Mouse (Mus musculus): ENCODE measurements around the gene Col6a1.

Col6a1 gene

DNA sequence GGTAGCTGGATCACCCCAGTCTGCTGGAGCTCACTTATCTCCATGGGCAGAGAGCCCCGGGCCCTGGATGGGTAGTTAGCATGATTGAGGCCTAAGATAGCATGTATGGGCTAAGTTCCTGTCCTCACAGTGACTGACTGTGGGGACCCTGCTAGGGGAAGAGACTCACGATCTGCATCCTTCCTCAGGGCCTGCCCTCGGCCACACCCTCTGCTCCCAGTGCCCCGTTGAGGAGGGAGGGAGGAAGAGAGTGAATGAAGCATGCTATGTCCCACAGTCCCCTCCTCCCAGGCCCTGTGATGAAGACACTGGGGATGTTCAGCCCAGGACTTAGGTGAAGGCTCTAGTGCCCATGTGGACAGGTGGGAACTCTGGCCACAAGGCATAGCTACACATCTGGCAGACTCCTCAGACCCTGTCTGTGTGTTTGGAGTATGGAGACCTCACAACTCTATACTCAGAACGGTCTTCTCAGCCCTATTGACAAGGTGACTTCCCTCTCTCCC, 1.7 kb downstream of the Col6a1 start:
- DNase-seq (ENCODE audit: low spot score), result peak; percentile 2

DNA sequence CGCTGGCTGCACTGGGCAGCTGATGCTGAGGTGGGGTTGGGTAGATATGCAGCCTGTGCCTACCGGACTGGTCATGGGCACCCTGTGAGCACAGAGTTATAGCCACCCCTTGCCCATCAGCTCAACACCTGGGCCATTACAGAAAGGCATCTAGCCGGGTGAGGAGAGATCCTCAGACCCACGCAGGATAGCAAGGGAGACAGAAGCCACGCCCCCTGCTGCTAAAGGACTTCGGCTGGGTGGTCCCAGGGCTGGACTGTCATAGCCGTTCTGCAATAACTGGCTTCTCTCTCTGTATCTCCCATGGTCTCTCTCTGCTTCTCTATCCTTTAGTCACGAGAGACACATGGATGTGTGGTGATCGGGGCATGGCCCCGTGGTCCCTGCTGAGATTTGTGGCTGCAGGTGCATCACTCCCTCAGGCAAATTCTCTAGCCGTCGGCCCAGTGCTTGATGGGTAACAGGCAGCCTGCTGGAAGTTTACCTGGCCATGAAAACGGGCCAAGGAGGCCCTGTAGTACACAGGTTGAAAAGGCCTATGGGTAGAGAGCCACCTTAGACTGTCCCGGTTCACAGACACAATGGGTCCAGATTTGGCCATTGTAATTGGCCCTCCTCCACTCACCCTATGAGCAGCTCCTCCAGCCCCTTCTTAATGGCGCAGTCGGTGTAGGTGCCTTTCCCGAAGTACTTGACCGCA, 3.1 kb downstream of the Col6a1 start:
- no peak for DNase-seq (ENCODE audit: low spot score)

DNA sequence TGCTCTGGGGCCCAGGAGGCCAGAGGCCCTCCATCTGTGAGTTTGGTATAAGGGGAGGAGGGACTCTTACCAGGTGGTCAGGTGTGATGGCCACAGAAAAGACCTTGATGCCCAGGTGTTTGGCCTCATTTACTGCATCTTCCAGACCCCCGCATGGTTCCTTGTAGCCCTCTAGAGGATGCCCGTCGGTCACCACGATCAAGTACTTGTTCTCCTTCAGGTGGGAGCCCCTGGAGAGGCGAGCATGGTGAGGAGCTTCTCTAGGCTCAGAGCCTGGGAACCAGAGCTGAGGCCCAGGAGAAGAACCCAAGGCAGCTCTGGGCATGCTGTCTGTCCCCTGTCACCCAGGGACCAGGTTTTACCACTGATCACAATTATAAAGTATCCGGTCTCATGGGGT, 4.2 kb downstream of the Col6a1 start:
- no peak for DNase-seq (ENCODE audit: low spot score)

DNA sequence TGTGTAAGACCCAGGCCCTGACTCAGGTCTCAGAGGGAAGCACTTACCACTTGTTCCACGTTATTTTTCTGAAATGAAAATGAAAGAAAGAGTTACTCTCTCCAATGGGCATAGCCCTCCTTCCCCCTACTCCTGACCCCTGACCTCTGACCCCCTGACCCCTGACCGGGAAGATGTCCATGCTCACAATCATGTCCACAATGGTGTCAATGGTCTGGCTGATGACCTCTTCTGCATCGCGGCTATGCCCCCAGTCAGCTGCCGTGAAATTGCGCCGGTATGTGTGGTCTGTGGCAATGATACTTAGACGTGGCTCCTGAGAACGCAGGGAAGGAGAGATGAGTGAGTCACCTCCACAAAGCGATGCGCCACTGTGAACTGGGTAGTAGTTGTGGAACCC, 4.8 kb downstream of the Col6a1 start:
- DNase-seq (ENCODE audit: low spot score), result no peak

DNA sequence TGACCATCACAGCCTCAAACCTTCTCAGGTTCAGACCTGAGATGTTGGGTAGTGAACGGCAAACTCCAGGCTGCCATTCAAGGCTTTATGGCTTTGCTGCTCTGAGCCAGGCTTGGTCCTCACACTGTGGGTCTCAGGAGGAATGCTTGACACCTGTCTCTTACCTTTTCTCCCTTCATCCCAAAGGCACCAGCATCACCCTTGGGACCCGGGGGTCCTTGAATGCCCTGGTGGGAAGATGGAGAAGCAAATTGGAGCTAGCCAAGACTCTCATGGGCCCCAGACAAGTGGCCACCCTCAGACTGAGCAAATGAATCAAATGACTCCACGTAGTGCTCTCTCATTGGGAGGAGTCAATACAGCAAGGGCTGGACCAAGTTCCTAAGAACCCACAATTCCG, 8.3 kb downstream of the Col6a1 start:
- DNase-seq (ENCODE audit: low spot score), result no peak

DNA sequence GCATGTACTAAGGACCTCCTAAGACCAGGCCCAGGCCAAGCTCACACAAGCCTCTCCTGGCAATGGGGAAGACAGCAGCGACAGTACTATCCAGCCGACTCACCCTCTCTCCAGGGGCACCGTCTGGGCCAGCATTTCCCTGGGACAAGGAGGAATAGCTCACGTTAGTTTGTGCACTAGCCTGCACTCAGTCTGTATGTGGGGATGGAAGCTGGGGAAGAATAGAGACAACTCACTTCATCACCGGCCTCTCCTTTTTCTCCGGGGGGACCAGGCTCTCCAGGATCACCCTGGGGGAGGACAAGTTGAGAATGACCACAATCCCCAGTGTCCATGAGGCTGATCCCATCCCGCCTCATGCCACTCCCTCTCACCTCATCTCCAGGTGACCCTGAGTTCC, 8.9 kb downstream of the Col6a1 start:
- DNase-seq (ENCODE audit: low spot score), result no peak

DNA sequence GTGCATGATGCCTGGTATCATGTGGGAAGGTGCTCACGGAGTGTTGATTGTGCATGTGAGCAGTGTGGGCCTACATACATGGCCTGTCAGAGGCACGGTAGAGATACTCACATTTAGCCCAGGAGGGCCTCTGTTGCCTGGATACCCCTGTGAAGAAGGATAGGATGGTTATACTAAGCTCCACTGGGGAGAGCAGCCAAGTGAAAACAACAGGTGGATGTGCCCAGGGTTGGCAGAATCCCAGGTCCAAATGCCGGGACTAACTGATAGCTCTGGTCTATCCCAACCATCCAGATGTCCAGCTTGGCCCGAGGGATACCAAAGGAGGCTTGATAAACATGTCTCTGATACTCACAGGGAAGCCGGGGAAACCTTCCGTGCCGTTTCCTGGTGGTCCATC, 11.7 kb downstream of the Col6a1 start:
- no peak for DNase-seq (ENCODE audit: low spot score)

DNA sequence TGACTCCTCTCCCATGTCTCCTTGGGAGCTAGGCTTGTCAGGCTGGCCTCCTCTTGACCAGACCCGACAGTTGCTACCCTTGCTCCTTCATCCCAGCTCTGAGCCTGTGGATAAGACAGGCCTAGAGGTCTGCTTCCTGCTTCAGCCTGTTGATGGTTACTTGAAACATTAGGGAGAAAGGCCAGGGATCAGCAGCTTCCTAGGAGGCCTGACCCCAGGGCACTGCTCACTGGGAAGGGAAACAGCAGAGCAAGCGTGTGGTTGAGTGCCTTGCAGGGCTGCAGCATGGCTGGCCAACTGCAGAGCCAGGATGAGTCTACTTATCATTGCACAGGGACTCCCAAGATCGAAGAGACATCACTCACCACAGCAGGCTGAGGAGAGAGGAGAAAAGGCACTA, 13.5 kb downstream of the Col6a1 start:
- DNase-seq (ENCODE audit: low spot score), result no peak

DNA sequence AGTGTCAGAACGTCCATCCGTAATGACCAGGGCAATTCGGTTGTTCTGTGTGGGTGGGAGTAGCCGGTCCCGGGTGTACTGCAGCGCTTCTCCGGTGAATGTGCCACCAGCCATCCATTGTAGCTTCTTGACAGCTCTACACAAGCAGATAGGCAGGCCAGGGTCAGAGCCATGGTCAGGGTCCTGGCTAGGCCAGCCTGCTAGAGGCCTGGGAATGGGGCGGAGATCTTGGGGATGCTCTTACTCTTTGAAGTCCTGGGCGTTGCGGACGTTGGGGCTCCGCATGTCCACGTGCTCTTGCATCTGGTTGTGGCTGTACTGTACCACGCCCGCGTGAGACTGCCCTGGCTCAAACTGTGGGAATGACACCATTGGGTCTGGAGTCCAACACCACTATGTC, 14.6 kb downstream of the Col6a1 start:
- no peak for DNase-seq (ENCODE audit: low spot score)

DNA sequence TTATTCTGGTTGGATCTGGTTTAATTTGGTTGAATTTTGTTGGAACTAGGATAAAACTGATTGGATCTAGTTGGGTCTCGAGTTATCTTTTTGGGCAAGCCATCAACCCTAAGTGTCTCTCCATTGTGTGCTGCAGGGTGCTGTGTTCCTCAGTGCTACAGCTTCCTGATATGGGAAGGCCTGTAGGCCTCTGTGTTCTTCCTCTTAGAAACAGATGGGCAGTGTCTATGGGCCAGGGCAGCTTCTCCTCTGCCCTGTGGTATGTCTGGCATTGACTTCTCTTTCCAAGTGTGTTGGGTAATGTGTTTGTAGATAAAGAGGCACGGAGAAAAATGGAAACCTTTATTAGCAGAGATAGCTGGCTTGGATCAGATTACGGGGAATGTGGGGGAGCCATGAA, 17.5 kb downstream of the Col6a1 start:
- DNase-seq (ENCODE audit: low spot score), result no peak

DNA sequence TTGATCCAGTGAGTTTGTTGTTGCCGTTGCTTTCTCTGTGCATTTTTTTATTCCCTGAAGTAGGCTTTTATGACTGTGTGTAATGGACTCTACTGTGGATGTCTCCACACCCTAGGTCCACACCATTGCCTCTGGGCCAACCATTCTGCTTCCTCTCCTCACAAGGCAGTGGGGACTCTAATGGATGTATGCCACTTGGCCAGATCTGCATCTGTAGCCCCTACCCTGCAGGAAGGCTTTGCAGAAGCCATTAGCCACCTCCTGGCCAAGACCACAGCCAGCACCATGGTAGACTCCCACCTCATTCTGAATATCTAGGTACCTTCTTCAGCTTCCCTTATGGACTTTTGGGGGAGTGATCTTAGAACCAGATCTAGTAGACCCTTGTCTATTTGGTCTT, 18.4 kb downstream of the Col6a1 start:
- DNase-seq (ENCODE audit: low spot score), result no peak

DNA sequence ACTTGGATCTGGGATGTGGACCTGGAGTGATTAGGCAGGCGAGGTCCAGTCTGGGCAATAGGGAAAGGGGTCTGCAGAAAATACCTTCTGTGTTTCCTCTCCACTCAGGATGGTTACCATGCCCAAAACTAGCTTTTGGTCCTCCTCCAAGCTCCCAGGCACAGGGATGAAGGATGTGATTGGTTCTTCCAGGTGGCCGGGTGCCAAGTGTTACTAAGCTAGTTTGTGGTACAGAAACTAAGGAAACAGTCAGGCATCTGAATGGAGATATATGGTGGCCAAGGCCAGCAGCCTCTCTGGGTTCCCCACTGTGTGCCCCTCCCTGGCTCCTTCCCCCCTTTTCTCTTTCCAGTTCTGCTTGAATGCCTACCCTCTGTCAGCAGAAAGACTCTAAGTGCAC, 19.0 kb downstream of the Col6a1 start:
- DNase-seq (ENCODE audit: low spot score), result no peak

DNA sequence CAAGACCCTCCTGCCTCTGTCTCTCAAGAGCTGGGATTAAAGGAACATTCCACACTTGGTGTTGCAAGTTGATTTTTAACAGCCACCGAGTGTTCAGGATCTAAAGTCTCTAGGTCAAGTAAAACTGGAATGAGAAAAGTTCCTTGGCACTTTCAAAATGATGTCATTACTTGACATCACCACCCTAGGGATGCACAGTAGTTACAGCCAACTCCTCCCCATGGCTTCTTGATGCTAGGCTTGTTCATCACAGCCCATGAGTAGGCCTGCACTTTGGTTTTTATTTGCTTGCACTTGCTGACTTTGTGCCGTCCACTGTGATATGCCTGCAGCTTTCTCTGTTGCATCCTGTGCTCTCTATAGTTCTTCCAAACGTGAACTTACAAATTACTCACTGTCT, 21.6 kb downstream of the Col6a1 start:
- no peak for DNase-seq (ENCODE audit: low spot score)

DNA sequence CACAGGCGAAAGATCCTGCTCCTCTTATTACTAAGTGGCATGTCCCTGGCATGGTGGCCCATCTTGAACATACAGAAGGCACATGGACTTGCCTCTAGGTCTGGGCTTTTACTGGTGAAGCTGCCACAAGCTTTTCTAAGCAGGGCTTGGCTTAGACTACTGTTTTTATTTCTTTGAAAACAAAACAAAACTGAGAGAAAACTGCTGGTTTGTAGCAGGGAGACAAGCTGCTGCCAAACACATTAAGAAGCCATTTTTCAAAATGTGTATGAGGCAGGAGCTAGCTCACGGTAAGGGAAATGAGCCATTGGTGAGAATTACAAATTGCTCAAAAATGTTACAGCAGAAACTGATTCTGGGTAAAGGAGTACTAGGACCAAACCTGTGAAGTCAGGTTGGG, 24.5 kb downstream of the Col6a1 start:
- DNase-seq (ENCODE audit: low spot score), result no peak

DNA sequence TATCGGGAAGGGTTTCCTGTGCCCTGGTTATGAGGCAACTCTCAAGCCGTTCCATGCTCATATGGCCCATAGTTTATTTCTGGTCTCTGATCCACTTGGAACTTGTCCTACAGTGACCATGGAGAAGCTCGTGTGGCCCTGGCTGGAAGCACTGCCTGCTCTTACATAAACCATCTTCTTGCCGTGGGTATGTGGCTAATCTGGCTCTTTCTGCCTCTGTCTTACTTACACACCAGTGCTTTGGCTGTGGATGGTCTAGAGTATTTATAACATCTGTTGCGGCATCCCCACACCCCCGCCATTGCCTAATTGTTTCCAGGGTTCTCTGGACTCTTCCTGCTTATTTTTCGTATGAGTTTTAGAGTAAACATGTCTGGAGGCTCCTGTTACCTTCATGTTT, 26.2 kb downstream of the Col6a1 start:
- no peak for DNase-seq (ENCODE audit: low spot score)

DNA sequence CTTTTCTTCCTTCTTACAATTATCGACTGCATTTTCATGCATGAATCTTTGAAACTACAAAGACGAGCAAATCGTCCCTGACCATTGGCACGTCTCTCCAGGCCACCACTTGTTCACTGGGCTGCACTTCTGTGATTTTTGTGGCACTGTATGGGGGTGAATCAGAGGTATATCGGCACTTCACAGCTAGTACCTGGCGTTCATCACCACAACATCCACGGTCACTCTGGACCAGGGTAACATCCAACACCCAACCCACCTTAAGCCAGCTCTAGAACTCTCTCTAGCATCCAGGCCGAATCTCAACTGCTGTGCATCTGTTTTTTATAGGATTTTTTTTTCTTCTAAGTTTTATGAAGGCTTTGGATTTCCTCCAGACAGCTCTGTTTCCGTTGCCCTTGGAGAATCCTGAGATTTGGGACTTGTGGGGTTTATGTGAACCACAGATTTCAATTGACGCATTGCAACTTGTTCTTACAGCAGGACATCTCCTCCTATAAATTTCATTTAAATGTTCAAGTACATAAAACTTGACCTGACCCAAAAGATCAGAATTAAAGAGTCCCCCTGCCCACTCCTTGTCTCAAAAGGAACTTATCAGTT, 30.6 kb downstream of the Col6a1 start:
- no peak for DNase-seq (ENCODE audit: low spot score)

DNA sequence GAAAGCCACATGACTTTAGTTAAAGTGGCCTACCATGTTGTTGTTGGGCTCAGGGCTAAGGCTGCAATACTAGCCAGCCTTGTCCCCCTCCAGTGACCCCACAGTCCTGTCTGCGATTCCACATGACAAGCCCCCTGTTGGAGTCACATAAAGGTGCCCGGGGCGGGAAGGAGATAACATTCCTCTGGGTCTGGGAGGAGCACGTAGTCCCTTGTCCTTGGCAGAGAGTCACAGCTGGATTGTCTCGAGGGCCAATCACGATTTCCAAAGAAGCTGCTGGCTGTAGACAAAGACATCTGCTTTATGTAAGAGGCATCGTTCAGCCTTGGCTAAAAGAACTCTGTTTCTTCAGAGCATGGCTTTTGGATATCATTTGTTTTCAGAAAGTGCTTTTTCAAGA, 31.2 kb downstream of the Col6a1 start:
- no peak for DNase-seq (ENCODE audit: low spot score)

DNA sequence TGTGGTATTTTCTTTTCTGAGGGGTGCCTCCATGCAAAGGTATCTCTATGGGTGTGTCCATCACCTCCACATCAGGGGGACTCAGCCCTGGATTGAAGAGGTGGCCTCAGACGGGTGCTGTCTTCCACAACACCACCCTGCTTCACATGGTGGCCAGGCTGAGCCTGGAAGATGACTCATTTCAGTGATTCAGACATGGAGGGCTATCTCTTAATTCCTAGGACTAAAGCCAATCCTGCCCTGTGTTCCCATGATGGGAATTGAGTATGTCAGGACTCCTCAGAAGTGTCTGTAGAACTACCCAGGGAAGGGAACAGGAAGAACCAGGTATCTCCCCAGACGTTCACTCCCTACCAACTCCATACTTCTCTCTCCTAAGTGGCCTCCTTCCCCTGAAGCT, 32.5 kb downstream of the Col6a1 start:
- no peak for DNase-seq (ENCODE audit: low spot score)

DNA sequence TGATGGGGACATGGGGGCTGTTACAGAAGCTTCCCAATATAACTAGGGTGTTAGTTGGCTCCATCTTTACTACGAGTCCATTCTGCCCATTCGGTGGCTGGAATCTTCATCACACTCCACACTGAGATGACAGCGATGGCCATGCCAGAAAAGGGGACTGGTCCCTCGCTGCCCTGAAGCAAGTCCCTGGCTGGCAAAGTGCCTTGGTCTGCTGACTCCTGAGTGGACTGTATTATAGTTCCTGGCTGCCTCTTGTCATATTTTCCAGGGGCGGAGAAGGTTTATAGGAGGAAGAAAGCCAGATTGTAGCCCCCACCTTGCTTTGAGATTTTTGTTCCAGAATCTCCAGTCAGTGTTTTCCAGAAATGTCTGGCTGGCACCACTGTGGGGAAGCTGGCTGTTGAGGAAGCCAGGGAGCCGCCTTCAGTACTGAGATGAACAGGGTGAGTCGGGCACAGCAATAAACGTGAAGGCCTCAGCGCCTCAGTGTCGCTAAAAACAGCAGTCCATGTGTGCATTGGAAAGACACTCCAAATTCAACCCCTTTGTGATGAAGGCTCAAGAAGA, 40.4 kb downstream of the Col6a1 start:
- no peak for DNase-seq (ENCODE audit: low spot score)

DNA sequence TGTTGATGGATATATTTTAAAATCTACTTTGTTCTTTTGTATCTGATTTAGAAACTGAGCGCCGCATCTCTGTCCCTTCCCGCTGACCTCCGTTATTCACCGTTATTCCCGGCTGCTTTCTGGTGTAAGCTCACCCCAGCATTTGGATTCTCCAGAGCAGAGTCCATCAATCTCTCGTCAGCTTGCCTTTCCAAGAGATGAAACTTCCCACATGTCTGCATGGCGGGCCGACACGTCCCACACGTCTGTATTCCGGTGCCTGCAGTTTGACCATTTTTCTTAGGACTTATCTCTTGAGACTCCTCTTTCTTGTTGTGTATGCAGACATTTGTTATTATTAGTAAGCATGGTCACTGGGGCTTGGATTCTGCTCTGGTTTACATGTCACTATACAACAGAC, 42.0 kb downstream of the Col6a1 start:
- no peak for DNase-seq (ENCODE audit: low spot score)

DNA sequence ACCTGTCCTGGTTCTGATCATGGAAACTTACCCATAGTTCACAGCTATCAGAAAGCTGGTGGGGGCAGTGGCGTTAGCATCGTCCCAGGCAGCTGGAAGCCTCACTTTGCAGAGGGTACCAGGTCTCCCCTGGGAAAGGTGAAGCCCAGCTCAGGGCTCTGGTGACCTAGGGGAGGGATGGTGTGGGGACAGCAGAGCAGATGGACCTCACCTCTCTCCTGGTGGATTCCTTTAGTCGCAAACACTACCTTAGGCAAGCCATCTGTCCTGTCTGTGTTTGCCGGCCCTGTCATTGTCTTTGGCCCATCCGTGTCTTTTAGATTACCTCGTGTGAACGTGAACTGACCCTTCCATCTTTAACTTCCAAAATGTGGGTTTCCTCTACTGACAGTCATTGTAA, 42.5 kb downstream of the Col6a1 start:
- no peak for DNase-seq (ENCODE audit: low spot score)

DNA sequence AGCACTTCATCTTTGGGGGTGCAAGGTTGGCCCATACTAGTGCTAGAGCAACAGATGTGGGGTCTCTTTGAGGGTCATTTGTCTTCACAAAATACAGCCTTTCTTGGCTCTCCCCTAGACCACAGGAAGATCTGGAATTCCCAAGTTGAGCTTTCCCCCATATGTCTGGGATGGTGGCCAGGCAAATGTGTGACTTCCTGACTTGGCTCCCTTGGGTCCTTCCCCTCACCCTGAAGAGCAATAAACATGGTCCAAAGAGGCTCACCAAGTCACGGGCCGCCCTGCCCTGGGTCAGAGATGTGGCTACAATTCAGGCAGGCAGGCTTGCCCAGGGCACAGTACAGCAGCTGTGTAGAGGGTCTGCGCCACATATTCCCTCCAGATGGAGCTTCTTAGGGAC, 44.1 kb downstream of the Col6a1 start:
- no peak for DNase-seq (ENCODE audit: low spot score)

DNA sequence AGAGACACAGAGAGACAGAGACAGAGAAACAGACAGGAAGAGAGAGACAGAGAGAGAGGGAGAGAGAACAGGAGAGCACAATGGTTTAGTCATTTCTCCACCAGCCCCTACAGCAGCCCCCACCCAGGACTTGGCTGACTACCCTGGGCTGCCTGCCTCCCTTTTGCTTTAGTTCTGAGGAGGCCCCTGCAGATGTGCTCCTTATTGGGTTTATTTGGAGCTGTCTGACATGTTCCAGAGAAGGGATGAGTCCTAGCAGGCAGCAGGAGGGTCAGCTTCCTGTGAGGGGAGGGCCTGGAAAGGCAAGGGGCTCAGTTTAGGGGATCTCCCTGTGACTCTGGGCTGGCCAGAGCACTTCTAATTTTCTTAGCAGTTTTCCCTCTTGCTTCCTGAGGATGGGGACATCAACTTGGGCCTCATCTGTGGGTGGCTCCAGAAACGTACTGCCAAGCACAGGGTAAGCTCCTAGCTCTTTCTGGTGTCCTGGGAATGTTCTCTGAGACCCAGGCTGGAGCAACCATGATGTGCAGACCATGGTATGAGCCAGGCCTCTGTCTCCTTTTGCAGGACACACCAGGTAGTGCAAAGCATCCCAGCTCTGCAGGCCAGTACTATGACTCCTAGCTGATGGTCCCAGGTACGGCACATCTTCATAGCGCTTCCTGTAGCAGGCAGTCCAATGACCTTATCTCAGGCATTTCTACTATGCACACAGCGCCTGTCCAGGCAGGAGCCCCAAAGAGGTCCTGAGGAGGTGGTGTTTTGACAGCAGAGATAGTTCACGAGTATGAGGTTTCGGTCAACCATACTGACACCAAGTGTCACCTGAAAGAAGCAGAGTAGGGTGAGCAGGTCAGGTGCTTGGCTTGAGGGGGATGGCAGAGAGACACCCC, 45.0 kb downstream of the Col6a1 start:
- no peak for DNase-seq (ENCODE audit: low spot score)
